In the genomic region with DNA sequence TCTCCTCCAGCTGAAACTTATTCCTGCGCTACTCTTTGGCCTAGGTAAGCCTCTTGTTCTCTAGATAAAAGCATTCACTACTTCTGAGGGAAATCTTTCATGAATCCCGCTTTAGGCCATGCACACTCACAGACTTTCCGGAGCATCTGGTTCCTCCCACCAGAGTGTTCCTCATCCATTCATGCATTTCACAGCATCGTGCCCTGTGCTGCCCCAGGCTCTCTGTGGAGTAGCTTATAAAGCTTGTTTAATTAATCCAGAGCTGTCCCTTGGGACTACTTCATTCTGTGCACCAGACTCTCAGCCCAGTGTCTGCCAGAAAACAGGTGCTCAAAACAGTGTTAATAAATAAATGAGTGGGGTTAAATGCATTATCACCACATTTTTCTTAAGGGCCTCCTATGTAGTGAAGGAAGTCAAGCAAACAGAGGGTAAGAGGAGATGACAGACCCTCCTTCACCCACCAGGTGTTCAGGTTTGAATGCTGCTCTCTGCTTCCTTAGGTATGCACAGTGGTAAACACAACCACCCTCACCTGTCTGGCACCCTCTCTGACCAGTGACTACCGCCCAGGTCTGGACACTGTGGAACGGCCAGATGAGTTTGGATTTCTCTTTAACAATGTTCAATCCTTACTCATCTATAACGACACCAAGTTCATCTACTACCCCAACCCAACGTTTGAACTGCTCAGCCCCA, we compare ENCODE assay signal across 19 mouse cellular contexts.
A peak's percentile ranks its signal among the peaks of the same experiment; 100 is the strongest.
DNase-seq lines count a peak whose midpoint lies in the region; ATAC-seq and TF ChIP-seq lines count a peak whose summit lies in the region.
"Had no signal": no experiment of that assay in that cellular context is flagged by ENCODE, and none has a peak within 500 bp of the region (broad histone marks: within the 10 kb centered on the region; RNA-seq: fewer than 3 reads in every experiment).

No protein-coding gene starts in this region.

- 73% methylated on average over 8 of the region's 8 CpGs for WGBS in forebrain, embryonic 14.5 days
- 65% methylated on average over 8 of the region's 8 CpGs for WGBS in forebrain, postnatal 0 days
- WGBS in midbrain, embryonic 10.5 days, result 76% methylated on average over 8 of the region's 8 CpGs
- WGBS in midbrain, embryonic 16.5 days, result 59% methylated on average over 8 of the region's 8 CpGs
- 72% methylated on average over 8 of the region's 8 CpGs for WGBS in midbrain, embryonic 11.5 days

- no peaks in the 10 kb centered on the region for H3K27me3 ChIP-seq in forebrain, embryonic 14.5 days (replicated peaks; ENCODE audit: control insufficient read depth, insufficient read depth, low read length)
- no peaks in the 10 kb centered on the region for H3K27me3 ChIP-seq in forebrain, postnatal 0 days (ENCODE audit: insufficient read depth, low read length)
- no peaks in the 10 kb centered on the region for H3K27me3 ChIP-seq in midbrain, embryonic 10.5 days (ENCODE audit: low read depth, poor library complexity, severe bottlenecking)
- H3K27me3 ChIP-seq in midbrain, embryonic 16.5 days (ENCODE audit: control insufficient read depth, insufficient read depth, low read depth, low read length), result no peaks in the 10 kb centered on the region
- no peaks in the 10 kb centered on the region for H3K27me3 ChIP-seq in midbrain, embryonic 11.5 days (ENCODE audit: control insufficient read depth, insufficient read depth, low read length)
- H3K27me3 ChIP-seq: embryonic facial prominence, embryonic 13.5 days; lung, embryonic 15.5 days; Patski had no signal

- ATAC-seq in forebrain, embryonic 14.5 days, result no peak; the same call in 1 of the 2 replicates
- ATAC-seq in forebrain, postnatal 0 days, result no peak
- no peak for ATAC-seq in midbrain, embryonic 16.5 days
- 0 out of 2 replicates have a peak, but pooled peaks have one; percentile 40 for ATAC-seq in midbrain, embryonic 11.5 days (ENCODE audit: low FRiP score)
- ATAC-seq: Patski had no signal

- H3K9ac ChIP-seq in forebrain, embryonic 14.5 days (ENCODE audit: low read length), result no peak overlapping the region
- H3K9ac ChIP-seq in forebrain, postnatal 0 days, result no peak overlapping the region
- no peak overlapping the region for H3K9ac ChIP-seq in midbrain, embryonic 16.5 days (ENCODE audit: low read depth, low read length)
- H3K9ac ChIP-seq in midbrain, embryonic 11.5 days (ENCODE audit: low read length), result no peak overlapping the region
- H3K9ac ChIP-seq: embryonic facial prominence, embryonic 13.5 days; heart, embryonic 12.5 days; lung, embryonic 15.5 days had no signal

- H3K4me2 ChIP-seq in forebrain, embryonic 14.5 days (ENCODE audit: low read length), result no peak overlapping the region
- no peak overlapping the region for H3K4me2 ChIP-seq in forebrain, postnatal 0 days (ENCODE audit: low read depth)
- no peak overlapping the region for H3K4me2 ChIP-seq in midbrain, embryonic 16.5 days (ENCODE audit: low read length)
- H3K4me2 ChIP-seq in midbrain, embryonic 11.5 days, result no peak overlapping the region
- H3K4me2 ChIP-seq: embryonic facial prominence, embryonic 13.5 days; heart, embryonic 12.5 days; liver, embryonic 11.5 days; lung, embryonic 15.5 days had no signal

- no peak overlapping the region for H3K27ac ChIP-seq in forebrain, embryonic 14.5 days (ENCODE audit: low read depth, low read length)
- H3K27ac ChIP-seq in forebrain, postnatal 0 days (ENCODE audit: low read depth, low read length), result no peak overlapping the region
- H3K27ac ChIP-seq in midbrain, embryonic 10.5 days (replicated peaks), result 0 out of 2 replicates have a peak overlapping the region, but pooled peaks have one; percentile 3
- H3K27ac ChIP-seq in midbrain, embryonic 16.5 days (ENCODE audit: low read length), result no peak overlapping the region
- no peak overlapping the region for H3K27ac ChIP-seq in midbrain, embryonic 11.5 days (ENCODE audit: low read depth, low read length)
- H3K27ac ChIP-seq: embryonic facial prominence, embryonic 13.5 days; lung, embryonic 15.5 days had no signal

- peak; percentile 37 for DNase-seq in forebrain, embryonic 14.5 days (ENCODE audit: low spot score)
- no peak for DNase-seq in forebrain, postnatal 0 days
- no peak for DNase-seq in midbrain, embryonic 10.5 days (ENCODE audit: low spot score)
- DNase-seq in midbrain, embryonic 11.5 days (ENCODE audit: low spot score, missing footprints), result no peak
- peak; percentile 34 for DNase-seq in retina, embryonic 14.5 days (ENCODE audit: low spot score)
- DNase-seq in urinary bladder, adult 18-20 months (ENCODE audit: low spot score in 2 of 2), result no peak
- DNase-seq in heart, postnatal 25 days (ENCODE audit: low spot score), result no peak
- DNase-seq: B cell, adult 2 months; cerebellum, adult 11 months; cerebellum, postnatal 25 days; gastrocnemius, postnatal 36 days; kidney, adult 9 months; layer of hippocampus, adult 9-11 months had no signal

- no peak overlapping the region for H3K4me3 ChIP-seq in forebrain, embryonic 14.5 days (ENCODE audit: low read depth, low read length)
- H3K4me3 ChIP-seq in forebrain, postnatal 0 days (ENCODE audit: low read depth, low read length), result no peak overlapping the region
- H3K4me3 ChIP-seq in midbrain, embryonic 10.5 days, result no peak overlapping the region
- H3K4me3 ChIP-seq in midbrain, embryonic 16.5 days (ENCODE audit: low read depth, low read length), result no peak overlapping the region
- no peak overlapping the region for H3K4me3 ChIP-seq in midbrain, embryonic 11.5 days (ENCODE audit: low read depth, low read length)
- H3K4me3 ChIP-seq: embryonic facial prominence, embryonic 13.5 days; heart, embryonic 12.5 days; lung, embryonic 15.5 days had no signal

- peaks cover 99% of the 10 kb centered on the region for H3K36me3 ChIP-seq in forebrain, embryonic 14.5 days (ENCODE audit: control insufficient read depth, insufficient read depth, low read length)
- peaks cover 96% of the 10 kb centered on the region for H3K36me3 ChIP-seq in forebrain, postnatal 0 days (ENCODE audit: insufficient read depth)
- peaks cover 90% of the 10 kb centered on the region for H3K36me3 ChIP-seq in midbrain, embryonic 10.5 days
- peaks cover 37% of the 10 kb centered on the region for H3K36me3 ChIP-seq in midbrain, embryonic 16.5 days (ENCODE audit: control insufficient read depth, insufficient read depth, low read length)
- H3K36me3 ChIP-seq in midbrain, embryonic 11.5 days (ENCODE audit: control insufficient read depth, insufficient read depth, low read length), result peaks cover 5% of the 10 kb centered on the region

- TF ChIP-seq CTCF in forebrain, postnatal 0 days (IDR thresholded peaks at IDR 0.05; ENCODE audit: low read depth), result no peak

- intact Hi-C loops in heart, postnatal 25 days (cut with DNase I), result no loop called here

- H3K4me1 ChIP-seq in forebrain, embryonic 14.5 days (ENCODE audit: control insufficient read depth, insufficient read depth, low read length), result no peaks in the 10 kb centered on the region
- no peaks in the 10 kb centered on the region for H3K4me1 ChIP-seq in forebrain, postnatal 0 days (ENCODE audit: insufficient read depth)
- peaks cover 8% of the 10 kb centered on the region; the same call in 1 of the 2 replicates for H3K4me1 ChIP-seq in midbrain, embryonic 10.5 days
- no peaks in the 10 kb centered on the region for H3K4me1 ChIP-seq in midbrain, embryonic 16.5 days (ENCODE audit: control insufficient read depth, insufficient read depth, low read length)
- H3K4me1 ChIP-seq in midbrain, embryonic 11.5 days (ENCODE audit: control insufficient read depth, insufficient read depth, low read length), result no peaks in the 10 kb centered on the region
- H3K4me1 ChIP-seq: embryonic facial prominence, embryonic 13.5 days; heart, embryonic 12.5 days; lung, embryonic 15.5 days had no signal

- no peaks in the 10 kb centered on the region for H3K9me3 ChIP-seq in forebrain, embryonic 14.5 days (replicated peaks; ENCODE audit: control insufficient read depth, low read length)
- no peaks in the 10 kb centered on the region for H3K9me3 ChIP-seq in forebrain, postnatal 0 days (ENCODE audit: low read length)
- H3K9me3 ChIP-seq in midbrain, embryonic 10.5 days (replicated peaks), result no peaks in the 10 kb centered on the region
- H3K9me3 ChIP-seq in midbrain, embryonic 16.5 days (replicated peaks; ENCODE audit: control insufficient read depth, low read length, poor library complexity, severe bottlenecking), result no peaks in the 10 kb centered on the region
- H3K9me3 ChIP-seq in midbrain, embryonic 11.5 days (ENCODE audit: control insufficient read depth, low read length), result no peaks in the 10 kb centered on the region
- H3K9me3 ChIP-seq: embryonic facial prominence, embryonic 13.5 days; heart, embryonic 12.5 days; lung, embryonic 15.5 days had no signal

Comparison
In these comparisons a context has a peak if more than half of its experiments do, and no peak if none do; other contexts are left out.
1. DNase-seq: peak in forebrain, embryonic 14.5 days (single experiment) and retina, embryonic 14.5 days (single experiment); none in forebrain, postnatal 0 days (single experiment), midbrain, embryonic 10.5 days (single experiment), midbrain, embryonic 11.5 days (single experiment), urinary bladder, adult 18-20 months (0 of 2) and heart, postnatal 25 days (single experiment).